Mouse (Mus musculus): ENCODE measurements around the gene Dnaaf2. TPM values are rescaled to one million over a fixed set of nuclear protein-coding genes. Genes with fewer than 3 reads are reported as not detected.

The Dnaaf2 gene
- total and polyA plus RNA-seq, 2 experiments, result 0.64 to 1.0 TPM

- Histone ChIP-seq H3K27ac (replicated peaks; ENCODE audit: insufficient read depth, low read depth, low read length) (no peak overlapping the region), H3K9ac (ENCODE audit: low read depth, low read length) (no peak overlapping the region), H3K36me3 (ENCODE audit: control insufficient read depth, insufficient read depth, low read length) (no peaks in the 10 kb centered on the region), H3K4me3 (ENCODE audit: insufficient read depth, low read depth, low read length) (no peak overlapping the region), H3K4me1 (ENCODE audit: control insufficient read depth, insufficient read depth, low read length) (no peaks in the 10 kb centered on the region), H3K27me3 (ENCODE audit: control insufficient read depth, insufficient read depth, low read length) (no peaks in the 10 kb centered on the region), H3K79me2 (ENCODE audit: control insufficient read depth, insufficient read depth, low read length) (no peaks in the 10 kb centered on the region)
- no peak for DNase-seq (ENCODE audit: extremely low read depth, low read depth, low spot score)
- TF ChIP-seq POLR2A (IDR thresholded peaks at IDR 0.05; ENCODE audit: extremely low read depth, insufficient read depth, low read length) (no peak), CTCF (IDR thresholded peaks at IDR 0.05; ENCODE audit: low read depth, low read length) (no peak)
- WGBS, result 95% methylated on average over 8 of the region's 8 CpGs
Measured at GRCm38 (mm10) chr12:69207396-69207795, 9.2 kb upstream of the Dnaaf2 start.

- no peak for DNase-seq (ENCODE audit: extremely low read depth, low read depth, low spot score)
- WGBS, result 88% methylated on average over 16 of the region's 16 CpGs
- Histone ChIP-seq H3K27me3 (ENCODE audit: control insufficient read depth, insufficient read depth, low read length) (no peaks in the 10 kb centered on the region), H3K36me3 (ENCODE audit: control insufficient read depth, insufficient read depth, low read length) (peaks cover 7% of the 10 kb centered on the region), H3K9ac (ENCODE audit: low read depth, low read length) (no peak within 1 kb of the TSS), H3K4me3 (ENCODE audit: insufficient read depth, low read depth, low read length) (no peak within 1 kb of the TSS), H3K79me2 (ENCODE audit: control insufficient read depth, insufficient read depth, low read length) (no peaks in the 10 kb centered on the region), H3K27ac (replicated peaks; ENCODE audit: insufficient read depth, low read depth, low read length) (no peak within 1 kb of the TSS), H3K4me1 (ENCODE audit: control insufficient read depth, insufficient read depth, low read length) (no peaks in the 10 kb centered on the region)
- TF ChIP-seq CTCF (IDR thresholded peaks at IDR 0.05; ENCODE audit: low read depth, low read length), result no peak
- no peak for TF ChIP-seq POLR2A (IDR thresholded peaks at IDR 0.05; ENCODE audit: extremely low read depth, insufficient read depth, low read length)
Measured at GRCm38 (mm10) chr12:69204052-69204833, 6.0 kb upstream of the Dnaaf2 start, which contains the start of gene Gm49384. Gene Gm49384, minus strand, starts transcription at chr12:69204267.

- Histone ChIP-seq H3K27me3 (ENCODE audit: control insufficient read depth, insufficient read depth, low read length) (no peaks in the 10 kb centered on the region), H3K36me3 (ENCODE audit: control insufficient read depth, insufficient read depth, low read length) (peaks cover 7% of the 10 kb centered on the region), H3K4me3 (ENCODE audit: insufficient read depth, low read depth, low read length) (no peak overlapping the region), H3K79me2 (ENCODE audit: control insufficient read depth, insufficient read depth, low read length) (peaks cover 4% of the 10 kb centered on the region; the same call in 1 of the 2 replicates), H3K4me1 (ENCODE audit: control insufficient read depth, insufficient read depth, low read length) (peaks cover 5% of the 10 kb centered on the region; the same call in 1 of the 2 replicates), H3K9ac (ENCODE audit: low read depth, low read length) (no peak overlapping the region), H3K27ac (replicated peaks; ENCODE audit: insufficient read depth, low read depth, low read length) (no peak overlapping the region)
- DNase-seq (ENCODE audit: extremely low read depth, low read depth, low spot score), result no peak
- TF ChIP-seq CTCF (IDR thresholded peaks at IDR 0.05; ENCODE audit: low read depth, low read length) (no peak), POLR2A (IDR thresholded peaks at IDR 0.05; ENCODE audit: extremely low read depth, insufficient read depth, low read length) (no peak)
Measured at GRCm38 (mm10) chr12:69198985-69199384, 756 bp upstream of the Dnaaf2 start.

GRCm38 (mm10) chr12:69197378-69198163, 658 bp downstream of the Dnaaf2 start:
- TF ChIP-seq POLR2A (IDR thresholded peaks at IDR 0.05; ENCODE audit: extremely low read depth, insufficient read depth, low read length), result no peak
- TF ChIP-seq CTCF (IDR thresholded peaks at IDR 0.05; ENCODE audit: low read depth, low read length), result no peak
- H3K4me1 ChIP-seq (ENCODE audit: control insufficient read depth, insufficient read depth, low read length), result peaks cover 5% of the 10 kb centered on the region; the same call in 1 of the 2 replicates
- DNase-seq (ENCODE audit: extremely low read depth, low read depth, low spot score), result peak; percentile 35

GRCm38 (mm10) chr12:69196444-69197377, 1.5 kb downstream of the Dnaaf2 start, which contains the start of gene Gm49383:
Gene Gm49383, minus strand, starts transcription at chr12:69197104.
- H3K79me2 ChIP-seq (ENCODE audit: control insufficient read depth, insufficient read depth, low read length), result peaks cover 4% of the 10 kb centered on the region; the same call in 1 of the 2 replicates
- H3K27ac ChIP-seq (replicated peaks; ENCODE audit: insufficient read depth, low read depth, low read length), result peak within 1 kb of the TSS; percentile 84
- no peaks in the 10 kb centered on the region for H3K27me3 ChIP-seq (ENCODE audit: control insufficient read depth, insufficient read depth, low read length)
- peaks cover 7% of the 10 kb centered on the region for H3K36me3 ChIP-seq (ENCODE audit: control insufficient read depth, insufficient read depth, low read length)
- H3K4me3 ChIP-seq (ENCODE audit: insufficient read depth, low read depth, low read length), result peak within 1 kb of the TSS; percentile 93
- TF ChIP-seq CTCF (IDR thresholded peaks at IDR 0.05; ENCODE audit: low read depth, low read length) (no peak), POLR2A (IDR thresholded peaks at IDR 0.05; ENCODE audit: extremely low read depth, insufficient read depth, low read length) (peak; percentile 85)
- DNase-seq (ENCODE audit: extremely low read depth, low read depth, low spot score), result peak; percentile 58
- peaks cover 5% of the 10 kb centered on the region; the same call in 1 of the 2 replicates for H3K4me1 ChIP-seq (ENCODE audit: control insufficient read depth, insufficient read depth, low read length)
- under 1% methylated on average over 75 of the region's 75 CpGs for WGBS
- peak within 1 kb of the TSS; percentile 98 for H3K9ac ChIP-seq (ENCODE audit: low read depth, low read length)

More at GRCm38 (mm10) chr12:69197378-69198163, 658 bp downstream of the Dnaaf2 start:
- WGBS, result under 1% methylated on average over 92 of the region's 94 CpGs
- Histone ChIP-seq H3K9ac (ENCODE audit: low read depth, low read length) (peak overlapping the region; percentile 98), H3K4me3 (ENCODE audit: insufficient read depth, low read depth, low read length) (peak overlapping the region; percentile 93), H3K27me3 (ENCODE audit: control insufficient read depth, insufficient read depth, low read length) (no peaks in the 10 kb centered on the region), H3K27ac (replicated peaks; ENCODE audit: insufficient read depth, low read depth, low read length) (peak overlapping the region; percentile 84), H3K79me2 (ENCODE audit: control insufficient read depth, insufficient read depth, low read length) (peaks cover 4% of the 10 kb centered on the region; the same call in 1 of the 2 replicates), H3K36me3 (ENCODE audit: control insufficient read depth, insufficient read depth, low read length) (peaks cover 7% of the 10 kb centered on the region)

Data from liver, adult 2 months (tissue).